Mouse (Mus musculus) small intestine, adult 2 months (tissue): Measurements from ENCODE around the gene Clip1.

Experiments
- CTCF ChIP-seq: fragments of 200-500 bp; IDR thresholded peaks from 2 replicates; pipeline ENCODE4 v1.5.1; 2012; ENCODE audit warnings: low read depth, mild to moderate bottlenecking, control low read depth, inconsistent platforms, low read length, moderate library complexity, mixed read lengths; ENCODE audit not compliant: insufficient replicate concordance, insufficient read length; ENCODE audit errors: extremely low read depth
- POLR2A ChIP-seq: fragments of 200-500 bp; IDR thresholded peaks from 2 replicates; pipeline ENCODE4 v1.6.1; 2012; ENCODE audit warnings: low read depth, mild to moderate bottlenecking, control low read depth, inconsistent platforms, low read length, moderate library complexity

- TF ChIP-seq POLR2A, result no peak
- no peak for TF ChIP-seq CTCF
Observed at GRCm38 (mm10) chr5:123533801-123534200, 150.6 kb downstream of the Clip1 start.
